Mouse (Mus musculus): ENCODE data around the gene Abhd18.

The Abhd18 gene

DNA sequence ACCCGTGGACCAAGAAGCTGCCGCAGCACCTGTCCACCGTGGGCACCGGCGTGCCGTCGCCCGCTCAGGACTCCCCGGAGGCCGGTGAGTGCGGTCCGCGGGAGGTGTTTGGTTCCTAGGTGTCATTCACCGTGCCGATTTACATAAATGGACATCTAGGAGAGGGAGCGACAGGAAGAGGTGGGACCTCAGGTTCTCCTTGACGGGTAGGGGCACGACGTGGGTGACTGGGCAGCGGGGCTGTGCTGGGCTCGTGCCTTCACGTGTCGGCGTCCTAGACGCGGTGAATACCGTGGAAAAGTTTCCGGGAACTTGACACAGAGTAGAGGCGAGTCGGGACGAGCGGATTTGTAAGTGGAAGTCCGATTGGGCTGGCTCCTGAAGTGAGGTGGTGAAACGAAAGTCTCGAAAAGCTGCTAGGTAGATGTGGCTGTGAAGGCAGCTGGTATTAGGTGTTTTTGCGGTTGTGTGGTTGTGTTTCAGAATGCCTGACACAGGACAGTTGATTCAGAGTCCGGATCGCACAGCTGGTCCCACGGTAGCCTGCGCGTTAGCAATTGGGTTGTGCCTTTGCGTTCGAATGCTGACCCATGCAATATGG is 103.9 kb downstream of the Abhd18 start:
- no peak for DNase-seq (ENCODE audit: low spot score)

DNA sequence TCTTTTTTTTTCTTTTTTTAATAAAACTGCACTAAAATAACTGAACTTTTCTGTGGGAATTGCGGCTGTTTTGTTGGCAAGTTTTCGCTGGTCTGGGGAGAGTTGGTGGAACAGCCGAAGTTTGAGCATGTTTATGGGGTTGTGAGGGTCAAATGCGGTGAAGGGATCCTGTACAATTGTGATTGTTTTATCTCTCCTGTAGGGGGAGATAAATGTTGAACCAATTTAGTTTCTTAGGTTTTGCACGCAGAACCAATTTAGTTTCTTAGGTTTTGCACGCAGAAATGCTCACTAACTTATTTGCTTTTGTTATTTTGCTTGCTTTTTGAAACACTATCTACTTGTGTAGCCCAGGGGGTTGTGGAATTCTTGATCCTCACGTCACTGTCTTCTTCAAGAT is 104.6 kb downstream of the Abhd18 start:
- no peak for DNase-seq (ENCODE audit: low spot score)

DNA sequence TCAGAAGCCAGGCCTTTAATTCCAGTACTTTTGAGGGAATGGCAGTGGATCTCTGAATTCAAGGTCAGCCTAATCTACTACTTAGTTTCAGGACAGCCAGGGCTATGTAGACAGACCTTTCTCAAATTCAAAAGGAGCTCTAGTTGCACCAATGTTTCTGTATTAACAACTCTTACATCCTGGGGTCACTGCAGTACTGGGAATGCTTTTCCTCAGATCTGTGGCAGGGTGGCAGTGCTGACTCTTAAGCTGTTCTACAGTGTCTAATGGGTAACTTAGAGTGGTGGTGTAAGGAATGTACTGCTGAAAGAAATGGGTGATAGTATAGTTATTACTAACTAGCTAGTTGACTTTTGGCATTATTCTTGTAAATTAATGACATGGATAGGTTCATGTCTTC is 105.8 kb downstream of the Abhd18 start:
- no peak for DNase-seq (ENCODE audit: low spot score)

DNA sequence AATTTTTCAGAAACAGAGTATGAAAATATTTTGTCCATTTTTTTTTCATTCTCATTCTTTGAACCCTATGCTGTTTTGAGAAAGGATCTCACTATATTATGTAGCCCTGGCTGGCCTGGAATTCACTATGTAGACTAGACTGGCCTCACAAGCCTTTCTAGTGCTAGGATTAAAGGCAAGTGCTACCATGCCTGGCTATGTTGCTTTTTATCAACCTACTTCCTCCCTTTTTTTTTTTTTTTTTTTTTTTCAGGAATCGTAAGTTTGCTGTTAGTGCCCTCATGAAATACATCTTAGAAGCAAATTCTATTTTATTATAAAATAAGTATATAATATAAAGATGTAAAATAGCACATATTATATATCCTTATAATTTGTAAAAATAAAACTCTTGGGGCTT is 108.0 kb downstream of the Abhd18 start:
- no peak for DNase-seq (ENCODE audit: low spot score)

DNA sequence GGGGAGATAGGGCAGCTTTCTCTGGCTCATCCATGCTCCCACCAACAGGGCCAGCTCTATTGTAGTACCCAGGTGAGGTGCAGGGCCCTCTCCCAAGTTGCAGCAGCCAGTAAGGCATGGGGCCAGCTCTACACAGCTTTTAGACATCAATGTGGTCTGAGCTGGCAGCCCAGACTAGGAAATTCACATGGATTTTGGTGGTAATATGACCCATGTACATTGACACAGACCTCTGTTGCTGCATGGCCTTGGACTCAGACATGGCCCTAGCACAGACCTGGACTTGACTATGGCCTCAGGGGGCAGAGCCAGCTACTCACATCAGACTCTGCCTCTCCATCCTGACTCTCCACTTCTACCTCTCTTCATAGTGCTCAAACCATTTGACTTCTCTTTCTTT is 112.1 kb downstream of the Abhd18 start:
- DNase-seq (ENCODE audit: low spot score) = no peak

DNA sequence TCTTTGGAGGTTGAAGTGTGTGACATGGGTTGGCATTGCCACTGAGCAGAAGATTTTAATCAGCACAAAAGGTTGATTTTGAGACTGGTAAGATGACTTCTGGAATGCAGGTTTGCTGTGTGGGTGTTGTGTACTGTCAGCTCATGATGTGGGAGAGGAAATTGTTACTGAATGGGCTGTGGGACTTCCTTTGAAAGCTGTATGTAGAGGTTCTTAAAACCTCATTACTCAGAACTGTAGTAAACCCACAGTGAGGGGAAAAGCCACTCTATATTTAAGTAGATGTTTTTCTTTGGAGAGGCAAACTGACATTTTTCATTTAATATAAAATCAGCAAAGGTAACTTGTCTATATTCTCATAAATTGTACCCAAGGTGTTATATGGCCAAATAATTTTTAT is 134.0 kb downstream of the Abhd18 start:
- no peak for DNase-seq (ENCODE audit: low spot score)

DNA sequence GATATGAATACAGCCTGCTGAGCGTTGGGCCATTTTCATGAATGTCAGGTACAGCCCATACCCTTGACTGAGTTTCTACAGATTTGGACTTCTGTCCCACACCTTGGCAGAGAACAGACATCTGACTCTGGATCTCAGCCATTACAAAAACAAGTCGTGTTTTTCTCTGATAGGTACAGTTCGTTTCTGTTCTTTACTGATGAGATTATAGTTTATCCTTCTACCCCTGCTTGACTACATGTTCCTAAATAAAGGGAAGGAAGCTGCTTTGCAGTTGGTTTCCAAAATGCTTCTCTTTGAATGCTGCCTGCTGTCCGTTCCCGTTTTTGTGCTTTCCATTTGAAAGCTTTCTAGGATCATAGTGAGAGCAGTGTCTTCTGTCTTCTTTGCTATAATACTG is 140.8 kb downstream of the Abhd18 start:
- no peak for DNase-seq (ENCODE audit: low spot score)
